20 mouse cellular contexts compared by ENCODE assay signal in the genomic region with DNA sequence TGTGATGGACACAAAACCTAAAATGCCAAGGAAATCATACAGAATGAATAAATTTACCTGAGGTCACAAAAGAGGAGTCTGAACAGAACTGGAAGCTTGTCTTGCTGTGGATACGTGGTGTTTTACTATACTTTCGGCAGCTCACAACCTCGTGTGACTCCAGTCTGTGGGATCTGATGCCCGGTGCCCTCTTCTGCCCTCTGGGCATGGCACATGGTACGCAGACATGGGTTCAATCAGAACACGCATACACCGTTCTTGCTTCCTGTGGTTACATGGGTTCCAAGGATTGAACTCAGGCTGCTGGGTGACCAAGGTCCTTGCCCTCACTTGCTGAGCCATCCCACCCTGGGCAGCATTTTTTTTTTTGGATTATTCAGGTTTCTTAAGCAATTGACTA. TPM values are rescaled to one million over a fixed set of nuclear protein-coding genes. Genes with fewer than 3 reads are reported as not detected.
DNase-seq lines count a peak whose midpoint lies in the region; ATAC-seq lines count a peak whose summit lies in the region.
"Had no signal": no experiment of that assay in that cellular context is flagged by ENCODE, and none has a peak within 500 bp of the region (broad histone marks: within the 10 kb centered on the region; RNA-seq: fewer than 3 reads in every experiment).

No protein-coding gene starts in this region.

- H3K4me2 ChIP-seq in forebrain, embryonic 13.5 days, result no peak overlapping the region
- H3K4me2 ChIP-seq: embryonic facial prominence, embryonic 12.5 days; heart, embryonic 11.5 days; heart, embryonic 15.5 days; hindbrain, embryonic 14.5 days had no signal

- no peak overlapping the region for H3K9ac ChIP-seq in forebrain, embryonic 13.5 days
- H3K9ac ChIP-seq: embryonic facial prominence, embryonic 12.5 days; heart, embryonic 15.5 days; hindbrain, embryonic 14.5 days had no signal

- WGBS in forebrain, embryonic 13.5 days, result 84% methylated on average over 7 of the region's 7 CpGs

- no peaks in the 10 kb centered on the region for H3K27me3 ChIP-seq in forebrain, embryonic 13.5 days
- H3K27me3 ChIP-seq: CH12.LX; embryonic facial prominence, embryonic 12.5 days; heart, embryonic 15.5 days; Patski had no signal

- H3K36me3 ChIP-seq in forebrain, embryonic 13.5 days (ENCODE audit: poor library complexity, severe bottlenecking), result peaks cover 19% of the 10 kb centered on the region

- H3K9me3 ChIP-seq in forebrain, embryonic 13.5 days (replicated peaks), result no peaks in the 10 kb centered on the region
- H3K9me3 ChIP-seq: embryonic facial prominence, embryonic 12.5 days; heart, embryonic 15.5 days; hindbrain, embryonic 10.5 days had no signal

- H3K4me1 ChIP-seq in forebrain, embryonic 13.5 days, result peaks cover 25% of the 10 kb centered on the region

- no peak overlapping the region for H3K27ac ChIP-seq in forebrain, embryonic 13.5 days
- H3K27ac ChIP-seq: embryonic facial prominence, embryonic 12.5 days; heart, adult 2 months; heart, embryonic 15.5 days; hindbrain, embryonic 10.5 days; hindbrain, embryonic 14.5 days had no signal

- DNase-seq in cerebellum, adult 9-11 months, result peak; percentile 28
- DNase-seq in cerebellum, adult 11 months, result no peak
- peak; percentile 1 for DNase-seq in retina, embryonic 14.5 days (ENCODE audit: low spot score)
- DNase-seq in retina, postnatal 1 day, result no peak
- peak; percentile 0 for DNase-seq in ZHBTc4 (ENCODE audit: low read depth, low spot score)
- DNase-seq: adrenal gland, adult 8-10 months; adrenal gland, postnatal 36 days; cerebellum, postnatal 25 days; gastrocnemius, postnatal 10 days; heart, adult 2 months had no signal

- ATAC-seq in forebrain, embryonic 13.5 days, result no peak
- ATAC-seq: forebrain, embryonic 16.5 days; Patski had no signal

- no peak overlapping the region for H3K4me3 ChIP-seq in forebrain, embryonic 13.5 days
- H3K4me3 ChIP-seq: embryonic facial prominence, embryonic 12.5 days; heart, adult 2 months; heart, embryonic 15.5 days; hindbrain, embryonic 10.5 days had no signal

RNA-seq across cellular contexts. Expression of gene Cbr1, which starts 0.5 kb away (rescaled TPM):
- polyA plus RNA-seq in forebrain, embryonic 13.5 days (2015; fragmentation: Nextera tagmentation; extraction: Ambion mirVana), result 122 and 136 TPM in 2 replicates

RNA-seq across cellular contexts. Expression of gene Setd4, which starts 2.3 kb away (rescaled TPM):
- polyA plus RNA-seq in forebrain, embryonic 13.5 days (2015; fragmentation: Nextera tagmentation; extraction: Ambion mirVana), result 14.2 and 16.0 TPM in 2 replicates

RNA-seq across cellular contexts. Expression of gene Gm5678, which starts 21.8 kb away (rescaled TPM):
- polyA plus RNA-seq in forebrain, embryonic 13.5 days (2015; fragmentation: Nextera tagmentation; extraction: Ambion mirVana), result not detected in 2 replicates
- polyA plus RNA-seq: embryonic facial prominence, embryonic 12.5 days; forebrain, embryonic 11.5 days; forebrain, embryonic 16.5 days; heart, adult 2 months; heart, embryonic 11.5 days; heart, embryonic 15.5 days; hindbrain, embryonic 10.5 days; hindbrain, embryonic 14.5 days had no signal

Comparison
In these comparisons a context has a peak if more than half of its experiments do, and no peak if none do; other contexts are left out.
1. DNase-seq: peak in cerebellum, adult 9-11 months (single experiment), retina, embryonic 14.5 days (single experiment) and ZHBTc4 (single experiment); none in cerebellum, adult 11 months (single experiment) and retina, postnatal 1 day (single experiment).